Mouse (Mus musculus): Measurements from ENCODE around the gene Mkks. TPM values are rescaled to one million over a fixed set of nuclear protein-coding genes. Genes with fewer than 3 reads are reported as not detected.

Gene Mkks
- total RNA-seq, 1 experiment from 2014 or later = 16.3 TPM

GRCm38 (mm10) chr2:136850366-136850765 is 40.8 kb downstream of the Mkks start:
- no peak for ATAC-seq (ENCODE audit: extremely low read depth, insufficient number of reproducible peaks, low FRiP score, poor library complexity, severe bottlenecking)

GRCm38 (mm10) chr2:136837994-136838393 is 53.2 kb downstream of the Mkks start:
- ATAC-seq (ENCODE audit: extremely low read depth, insufficient number of reproducible peaks, low FRiP score, poor library complexity, severe bottlenecking) = no peak

GRCm38 (mm10) chr2:136835882-136836281 is 55.3 kb downstream of the Mkks start:
- no peak for ATAC-seq (ENCODE audit: extremely low read depth, insufficient number of reproducible peaks, low FRiP score, poor library complexity, severe bottlenecking)

GRCm38 (mm10) chr2:136834715-136835075 is 56.5 kb downstream of the Mkks start:
- ATAC-seq (ENCODE audit: extremely low read depth, insufficient number of reproducible peaks, low FRiP score, poor library complexity, severe bottlenecking) = no peak

GRCm38 (mm10) chr2:136833976-136834714 is 57.0 kb downstream of the Mkks start:
- ATAC-seq (ENCODE audit: extremely low read depth, insufficient number of reproducible peaks, low FRiP score, poor library complexity, severe bottlenecking) = no peak

GRCm38 (mm10) chr2:136832936-136833335 is 58.3 kb downstream of the Mkks start:
- no peak for ATAC-seq (ENCODE audit: extremely low read depth, insufficient number of reproducible peaks, low FRiP score, poor library complexity, severe bottlenecking)

GRCm38 (mm10) chr2:136827612-136828011 is 63.6 kb downstream of the Mkks start:
- no peak for ATAC-seq (ENCODE audit: extremely low read depth, insufficient number of reproducible peaks, low FRiP score, poor library complexity, severe bottlenecking)

Other genes with a start within 250 kb of the Mkks start
- gene Snap25, start 177.9 kb downstream of the Mkks start, total RNA-seq (2017) = not detected in 2 replicates
- 10.8 and 13.9 TPM in 2 replicates for gene AL731706.2, start 5.7 kb downstream of the Mkks start, total RNA-seq (2017)
- gene Slx4ip, start 171 bp downstream of the Mkks start, total RNA-seq (2017) = 5.7 and 6.5 TPM in 2 replicates
- gene AL731706.1, start within 50 bp of the Mkks start, total RNA-seq (2017) = 2.7 and 8.2 TPM in 2 replicates
- gene Jag1, start 225.3 kb upstream of the Mkks start, total RNA-seq (2017) = 0.61 and 0.81 TPM in 2 replicates